Mouse (Mus musculus) spleen, postnatal 10 days (tissue): ENCODE measurements around the gene Trmt61a.
"Not testable (repeated sequence)": the region's sequence is repeated elsewhere in the genome, so short reads cannot be mapped to it uniquely, and the experiment has no call there.

Experiments used
- DNase-seq, 2 experiments: peaks; one replicate each; pipeline ENCODE4 v3.0.0; 2021 to 2022; ENCODE audit warnings: low spot score in 2 of 2

The Trmt61a gene

DNA sequence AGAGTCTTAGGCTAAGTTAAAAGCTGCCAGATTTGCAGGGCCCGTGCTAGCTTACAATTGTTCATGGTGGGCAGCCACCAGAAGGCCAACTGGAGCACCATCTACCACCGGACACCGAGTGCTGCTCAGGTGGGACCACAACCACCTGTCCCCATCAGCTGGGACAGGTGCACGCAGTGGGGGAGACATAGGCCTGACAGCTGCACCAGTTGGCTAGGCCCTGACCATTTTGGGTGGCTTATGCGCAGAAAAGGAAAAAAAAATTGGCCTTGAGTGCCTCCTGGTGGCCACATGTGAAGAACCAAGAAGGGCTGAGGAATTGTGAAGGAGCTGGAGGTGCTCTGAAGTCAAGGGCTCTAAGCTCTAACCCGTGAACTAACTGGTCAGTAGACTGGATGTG lies 18.3 kb downstream of the Trmt61a start:
- DNase-seq: peak in 1 of 2 experiments; percentile 76

- no peak for DNase-seq
Observed at GRCm38 (mm10) chr12:111697708-111698107, 19.8 kb downstream of the Trmt61a start.

GRCm38 (mm10) chr12:111698346-111698913 lies 20.5 kb downstream of the Trmt61a start:
- DNase-seq: no peak

- no peak for DNase-seq
Observed at GRCm38 (mm10) chr12:111699542-111699941, 21.6 kb downstream of the Trmt61a start.

DNA sequence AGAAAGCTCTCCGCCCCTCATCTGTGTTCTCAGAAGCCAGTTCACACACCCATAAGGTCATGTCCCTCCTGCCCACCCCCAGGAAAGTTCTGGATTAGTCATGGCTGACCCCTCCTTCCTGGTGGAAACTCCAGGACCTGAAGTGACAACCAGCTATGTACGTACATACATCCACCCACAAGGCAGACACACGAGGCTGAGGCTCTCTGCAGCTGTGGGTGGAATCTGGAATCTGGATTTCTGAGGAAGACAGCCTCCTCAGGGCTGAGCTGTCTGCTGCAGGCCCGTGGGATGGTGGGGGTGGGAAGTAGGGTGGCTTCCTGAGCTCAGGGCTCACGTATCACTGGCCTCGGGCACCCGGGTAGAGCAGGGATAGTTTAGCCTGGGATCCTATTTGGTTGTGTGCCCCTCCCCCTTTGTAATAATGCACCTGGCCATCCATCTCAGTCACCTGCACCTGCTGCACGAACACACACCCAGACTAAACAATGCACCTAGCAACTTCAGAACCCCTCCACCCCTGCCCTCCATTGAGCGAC lies 23.1 kb downstream of the Trmt61a start:
- no peak for DNase-seq

GRCm38 (mm10) chr12:111703301-111703700 lies 25.4 kb downstream of the Trmt61a start:
- DNase-seq: no peak

DNA sequence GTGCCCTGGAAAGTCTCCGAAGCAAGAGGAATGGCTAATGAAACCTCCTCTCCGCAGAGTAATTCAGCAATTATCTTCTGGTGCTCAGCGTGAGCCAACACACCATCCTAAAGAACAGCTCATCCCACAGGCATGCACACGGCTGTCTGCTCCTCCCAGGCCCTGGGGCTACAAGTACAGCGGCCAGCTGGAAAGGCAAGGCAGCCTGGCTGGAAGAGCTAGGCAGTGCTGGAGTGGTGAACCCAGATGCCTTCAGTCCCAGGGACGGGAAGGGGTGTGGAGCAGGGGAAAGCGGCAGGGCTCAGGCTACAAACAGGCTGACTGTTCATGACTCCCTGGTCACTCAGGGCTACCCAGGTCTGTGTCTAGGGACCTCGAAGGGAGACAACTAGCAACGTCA lies 26.7 kb downstream of the Trmt61a start:
- DNase-seq: no peak

DNA sequence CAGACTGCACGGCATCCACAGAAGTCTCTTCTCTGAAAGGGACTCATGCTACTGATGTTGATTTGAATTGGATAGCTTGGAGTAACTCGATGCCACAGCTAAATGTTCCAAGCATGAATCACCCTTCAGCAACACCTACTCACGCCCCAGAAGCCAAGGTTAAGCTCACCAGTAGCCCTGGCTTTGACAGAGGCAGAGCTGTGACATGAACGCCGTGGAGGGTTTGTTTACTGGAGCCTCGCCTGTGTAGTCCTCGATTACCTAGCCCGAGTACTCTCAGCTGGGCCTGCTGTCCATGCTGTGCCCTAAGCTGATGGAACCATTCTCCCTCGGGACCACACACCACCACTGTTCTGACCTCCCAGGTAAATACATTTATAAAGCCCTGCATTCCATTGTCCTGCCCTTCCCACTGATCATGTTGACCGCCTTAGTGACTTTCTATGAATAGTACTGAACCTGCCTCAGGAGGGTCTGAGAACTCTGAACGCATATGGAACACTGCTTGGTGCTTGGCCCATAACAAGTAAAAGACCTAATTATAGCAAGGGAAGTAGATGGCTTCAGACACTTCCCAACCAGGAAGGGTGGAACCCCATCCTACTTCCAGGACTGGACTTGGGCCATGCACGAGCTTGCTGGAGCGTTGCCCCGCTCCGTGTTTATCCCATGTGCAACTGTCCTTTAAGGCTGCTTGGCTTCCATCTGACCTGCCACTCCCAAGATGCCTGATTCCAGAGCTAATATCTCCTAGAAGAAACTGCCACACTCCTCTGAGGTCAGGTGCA lies 27.5 kb downstream of the Trmt61a start:
- DNase-seq: no peak

- DNase-seq: no peak
Observed at GRCm38 (mm10) chr12:111708181-111708580, 30.3 kb downstream of the Trmt61a start.

DNA sequence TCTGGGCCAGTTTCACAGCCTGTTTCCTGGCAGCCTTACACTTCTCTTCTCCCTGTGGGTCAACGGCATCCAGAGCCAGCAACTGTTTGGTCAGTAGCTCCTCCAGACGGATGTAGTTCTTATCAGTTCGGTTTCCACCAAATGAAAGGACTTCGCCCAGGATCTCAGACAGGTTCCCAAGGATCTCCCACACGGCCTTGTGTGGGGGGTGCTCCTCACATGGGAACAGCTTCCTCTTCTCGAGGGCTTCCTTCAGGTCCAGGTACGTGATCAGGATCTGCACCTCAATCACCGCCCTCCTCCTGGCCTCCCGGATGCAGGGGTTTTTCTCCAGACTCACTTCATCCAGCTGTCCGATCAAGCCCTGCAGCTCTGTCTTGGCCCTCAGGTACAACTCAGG lies 32.2 kb downstream of the Trmt61a start:
- no peak for DNase-seq

GRCm38 (mm10) chr12:111712476-111712875 lies 34.6 kb downstream of the Trmt61a start:
- peak; percentile 49 to 54 for DNase-seq

DNA sequence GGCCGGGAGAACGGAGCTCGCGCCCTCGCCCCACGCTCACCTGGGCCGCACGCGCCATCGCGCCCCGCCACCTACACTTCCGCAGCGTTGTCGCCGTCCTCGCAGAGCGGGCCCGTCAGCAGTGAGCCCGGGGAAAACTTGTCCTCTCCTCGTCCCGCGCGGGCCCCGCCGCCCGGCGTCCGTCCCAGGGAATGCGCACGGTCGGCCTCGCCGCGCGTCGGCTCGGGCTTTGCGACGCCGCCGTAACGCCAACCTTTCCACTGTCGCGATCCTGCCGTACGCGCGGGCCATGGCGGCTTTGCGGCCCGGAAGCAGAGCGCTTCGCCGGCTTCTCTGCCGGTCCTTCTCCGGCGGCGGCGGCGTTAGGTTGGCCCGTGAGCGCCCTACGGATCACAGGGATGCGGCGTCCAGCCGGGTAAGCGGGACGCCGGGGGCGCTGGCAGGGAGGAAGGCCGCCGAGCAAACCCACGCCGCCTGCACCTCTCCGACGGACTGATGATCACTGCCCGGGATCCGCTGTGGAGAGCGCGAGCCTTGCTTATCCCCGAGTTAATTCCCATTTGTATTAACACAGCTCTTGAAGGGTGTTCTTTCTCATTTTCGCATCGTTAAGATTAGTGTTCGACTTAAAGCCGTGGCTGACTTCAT lies 35.2 kb downstream of the Trmt61a start, which contains the start of the genes Bag5 and Apopt1:
Bag5 (minus strand) TSS at position 254 of the 648 bp plus-strand sequence.
Apopt1 (plus strand) TSS at position 258 of the 648 bp plus-strand sequence.
- DNase-seq: peak; percentile 85 to 93

- not testable (repeated sequence) for DNase-seq
Observed at GRCm38 (mm10) chr12:111713880-111714279, 36.0 kb downstream of the Trmt61a start.

GRCm38 (mm10) chr12:111716505-111716904 lies 38.6 kb downstream of the Trmt61a start:
- no peak for DNase-seq

GRCm38 (mm10) chr12:111718656-111719055 lies 40.8 kb downstream of the Trmt61a start:
- DNase-seq: no peak

GRCm38 (mm10) chr12:111720222-111720621 lies 42.3 kb downstream of the Trmt61a start:
- no peak for DNase-seq

GRCm38 (mm10) chr12:111722654-111723053 lies 44.7 kb downstream of the Trmt61a start:
- peak; percentile 39 to 80 for DNase-seq

DNA sequence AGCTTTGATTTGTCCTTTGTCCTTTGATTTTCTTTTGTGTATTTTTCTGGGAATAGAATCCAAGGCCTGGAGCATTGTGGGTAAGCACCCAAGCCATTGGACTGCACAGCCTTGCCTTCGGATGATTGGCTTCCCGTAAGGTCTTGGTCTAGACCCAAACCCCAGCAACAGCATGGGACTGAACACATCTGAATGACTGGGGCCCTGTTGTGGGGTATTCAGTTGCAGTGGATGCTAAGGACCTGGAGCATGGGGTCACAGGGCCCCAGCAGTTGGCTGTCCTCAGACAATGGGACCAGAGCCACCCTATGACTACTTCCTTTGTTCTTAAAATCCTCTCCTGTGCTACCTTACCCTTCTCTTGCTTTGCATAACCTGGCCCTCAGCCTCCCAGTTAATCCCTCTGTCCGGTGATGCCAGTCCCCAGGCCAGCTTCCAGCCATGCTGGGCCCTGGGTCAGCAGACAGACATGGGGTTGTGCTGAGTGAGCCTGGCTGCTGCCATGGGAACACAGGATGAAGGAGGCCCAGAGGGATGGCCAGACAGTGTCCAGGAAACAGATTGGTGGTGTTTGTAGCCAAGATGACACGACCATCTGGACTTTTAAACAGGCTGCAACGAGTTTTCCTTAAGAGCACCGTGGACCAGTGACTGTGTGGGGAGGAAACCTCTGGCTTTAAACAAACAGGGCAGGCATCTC lies 46.9 kb downstream of the Trmt61a start:
- no peak for DNase-seq

DNA sequence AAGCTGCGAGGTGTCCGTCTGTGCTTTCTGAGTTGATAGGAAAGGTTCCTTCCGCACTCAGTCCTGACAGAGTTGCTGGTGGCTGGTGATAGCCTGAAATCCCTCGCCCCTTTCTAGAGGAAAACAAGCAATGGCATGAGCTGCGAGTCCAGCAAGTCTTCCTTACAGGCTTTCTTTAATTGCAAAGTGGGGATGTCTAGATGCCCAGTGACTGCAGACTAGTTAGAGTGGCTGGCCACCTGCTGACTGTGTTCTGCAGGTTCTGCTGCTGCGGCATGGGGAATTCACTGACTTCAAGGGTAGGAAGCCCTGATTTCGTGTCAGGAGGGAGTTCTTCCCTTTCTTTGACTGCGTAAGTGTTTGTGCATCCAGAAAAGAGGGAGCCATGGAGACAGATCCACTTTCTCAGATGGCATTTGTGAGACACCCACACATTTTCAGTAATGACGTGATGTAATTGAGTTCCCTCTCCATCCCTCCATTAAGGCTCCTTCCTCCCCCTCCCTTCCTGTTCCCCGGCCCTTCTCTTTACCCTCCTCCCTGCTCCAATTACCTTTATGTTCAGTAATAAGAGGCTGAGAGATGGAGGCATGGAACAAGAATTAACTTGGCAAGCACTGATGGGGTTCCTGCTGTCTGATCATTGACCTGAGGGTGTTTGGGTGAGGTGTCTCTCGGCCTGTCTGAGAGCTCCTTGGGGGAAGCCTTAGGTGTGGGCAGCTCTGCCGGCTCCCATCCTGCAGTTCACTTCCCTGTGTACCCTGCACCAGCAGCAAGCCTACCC lies 47.6 kb downstream of the Trmt61a start:
- DNase-seq: no peak

DNA sequence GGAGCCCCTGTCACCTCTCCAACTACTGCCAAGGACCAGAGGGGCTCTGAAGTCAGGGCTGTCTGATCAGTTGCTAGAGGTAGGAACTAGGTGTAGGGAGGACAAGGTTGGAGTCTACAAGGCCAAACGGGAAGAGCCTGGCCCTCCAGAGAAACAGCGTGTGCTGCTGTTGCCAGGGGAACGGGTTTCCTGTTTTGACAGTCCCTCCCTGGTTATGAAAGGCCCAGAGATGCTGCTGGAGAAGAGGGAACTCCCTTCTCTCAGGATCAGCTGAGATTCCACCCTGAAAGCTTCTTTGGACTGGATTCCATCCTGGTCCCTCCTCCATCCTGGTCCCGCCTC lies 48.2 kb downstream of the Trmt61a start:
- DNase-seq: no peak

GRCm38 (mm10) chr12:111727956-111728355 lies 50.1 kb downstream of the Trmt61a start:
- no peak for DNase-seq
